Mouse (Mus musculus) megakaryocyte, embryonic 14.5 days (primary cell): ENCODE measurements around the gene Spdye4c.

Experiments used
- FLI1 ChIP-seq: IDR thresholded peaks from 2 replicates; pipeline ENCODE4 v1.6.1; 2012; ENCODE audit warnings: low read length, inconsistent platforms, mixed read lengths
- GATA1 ChIP-seq: IDR thresholded peaks from 3 replicates; pipeline ENCODE4 v1.6.1; 2012; ENCODE audit warnings: mixed read lengths, low read length, inconsistent platforms, borderline replicate concordance

DNA sequence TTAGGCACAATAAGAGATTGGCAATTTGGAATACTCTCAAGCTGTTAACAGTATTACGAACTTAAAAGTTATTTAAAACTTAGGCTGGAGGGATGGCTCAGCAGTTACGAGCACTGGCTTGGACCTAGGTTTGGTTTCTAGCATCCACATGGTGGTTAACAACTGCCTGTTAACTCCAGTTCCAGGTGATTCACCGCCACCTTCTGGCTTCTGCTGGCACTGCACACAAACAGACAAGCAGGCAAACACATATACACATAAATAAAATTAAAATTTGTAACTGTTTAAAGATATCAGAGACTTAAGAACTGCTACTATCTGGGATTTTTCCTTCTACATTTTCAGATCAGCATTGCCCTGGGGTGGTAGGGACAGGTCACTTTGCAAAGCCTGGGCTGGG is 26.8 kb upstream of the Spdye4c start:
- TF ChIP-seq GATA1 (no peak), FLI1 (no peak)
